Mouse (Mus musculus) megakaryocyte progenitor cell, adult 5-6 weeks (primary cell): ENCODE measurements around the gene Lrrfip2. TPM values are rescaled to one million over a fixed set of nuclear protein-coding genes. Genes with fewer than 3 reads are reported as not detected.

ENCODE experiments used
- ATAC-seq: replicated peaks from 2 replicates; pipeline ENCODE4 v1.8.0; 2016; ENCODE audit warnings: mild to moderate bottlenecking, moderate TSS enrichment, inconsistent platforms; ENCODE audit not compliant: poor library complexity
- total RNA-seq, 2 experiments: library from RNA; stranded (forward) in 1 of 2; stranded (reverse) in 1 of 2; fragments of 157-497, 149-512 nt in 1 of 2; fragments of 200-1000 nt in 1 of 2; gene quantifications; 2 replicates each; pipeline versions ENCODE4 v1.2.3 to v1.2.4; 2015 to 2017

The Lrrfip2 gene
- total RNA-seq, 2 experiments from 2014 or later = 48.3 to 66.8 TPM

- peak; percentile 71 for ATAC-seq
These were observed 38.5 kb downstream of the Lrrfip2 start for GRCm38 (mm10) chr9:111155764-111156458.

GRCm38 (mm10) chr9:111159562-111159961 is 42.2 kb downstream of the Lrrfip2 start:
- no peak for ATAC-seq

- ATAC-seq = peak; percentile 71
These were observed 43.8 kb downstream of the Lrrfip2 start for GRCm38 (mm10) chr9:111161213-111161612.

- 0 out of 2 replicates have a peak, but pooled peaks have one; percentile 20 for ATAC-seq
These were observed 49.2 kb downstream of the Lrrfip2 start for GRCm38 (mm10) chr9:111166612-111167011.

- no peak for ATAC-seq
These were observed 53.0 kb downstream of the Lrrfip2 start for GRCm38 (mm10) chr9:111170430-111170829.

GRCm38 (mm10) chr9:111174071-111174470 is 56.7 kb downstream of the Lrrfip2 start:
- no peak for ATAC-seq

GRCm38 (mm10) chr9:111178971-111179370 is 61.6 kb downstream of the Lrrfip2 start:
- no peak for ATAC-seq

GRCm38 (mm10) chr9:111182176-111182575 is 64.8 kb downstream of the Lrrfip2 start:
- ATAC-seq = no peak

GRCm38 (mm10) chr9:111184929-111185328 is 67.5 kb downstream of the Lrrfip2 start:
- ATAC-seq = no peak

- no peak for ATAC-seq
These were observed 69.5 kb downstream of the Lrrfip2 start for GRCm38 (mm10) chr9:111186861-111187260.

- ATAC-seq = no peak
These were observed 71.3 kb downstream of the Lrrfip2 start for GRCm38 (mm10) chr9:111188731-111189130.

GRCm38 (mm10) chr9:111193211-111193610 is 75.8 kb downstream of the Lrrfip2 start:
- no peak for ATAC-seq

- no peak for ATAC-seq
These were observed 79.7 kb downstream of the Lrrfip2 start for GRCm38 (mm10) chr9:111197116-111197515.

- ATAC-seq = no peak
These were observed 80.3 kb downstream of the Lrrfip2 start for GRCm38 (mm10) chr9:111197712-111198111.

GRCm38 (mm10) chr9:111198332-111198731 is 80.9 kb downstream of the Lrrfip2 start:
- no peak for ATAC-seq

GRCm38 (mm10) chr9:111200208-111200607 is 82.8 kb downstream of the Lrrfip2 start:
- ATAC-seq = no peak

GRCm38 (mm10) chr9:111204601-111205375 is 87.4 kb downstream of the Lrrfip2 start:
- no peak for ATAC-seq

- no peak for ATAC-seq
These were observed 90.3 kb downstream of the Lrrfip2 start for GRCm38 (mm10) chr9:111207683-111208082.

GRCm38 (mm10) chr9:111208185-111208584 is 90.8 kb downstream of the Lrrfip2 start:
- ATAC-seq = no peak

- no peak for ATAC-seq
These were observed 91.8 kb downstream of the Lrrfip2 start for GRCm38 (mm10) chr9:111209158-111209699.

- ATAC-seq = no peak
These were observed 93.0 kb downstream of the Lrrfip2 start for GRCm38 (mm10) chr9:111210412-111210811.
